Mouse (Mus musculus) bone marrow macrophage, adult 2 months (primary cell): ENCODE measurements at regions not wholly inside any gene's neighbourhood (a gene's known extent, or its start where the extent isn't known, plus 50 kb on each side); places are given as distances from the start of the nearest gene placed in this dataset.

ENCODE experiments used
- H3K27ac ChIP-seq: 2 replicates; pipeline ENCODE4 v1.5.1; 2012; ENCODE audit warnings: low read depth, low read length; ENCODE audit not compliant: insufficient read depth
- H3K4me1 ChIP-seq: 2 replicates; pipeline ENCODE4 v1.6.1; 2012; ENCODE audit warnings: low read length; ENCODE audit not compliant: control insufficient read depth, insufficient read depth
- H3K4me3 ChIP-seq: 2 replicates; pipeline ENCODE4 v1.5.1; 2012; ENCODE audit warnings: mild to moderate bottlenecking, low read length, moderate library complexity; ENCODE audit not compliant: insufficient read depth
- CTCF ChIP-seq: IDR thresholded peaks from 2 replicates; pipeline ENCODE4 v1.5.1; 2012; ENCODE audit warnings: low read depth, mild to moderate bottlenecking, low read length, moderate library complexity
- POLR2A ChIP-seq: IDR thresholded peaks from 2 replicates; pipeline ENCODE4 v1.6.1; 2012; ENCODE audit warnings: mild to moderate bottlenecking, low read depth, low read length, borderline replicate concordance

DNA sequence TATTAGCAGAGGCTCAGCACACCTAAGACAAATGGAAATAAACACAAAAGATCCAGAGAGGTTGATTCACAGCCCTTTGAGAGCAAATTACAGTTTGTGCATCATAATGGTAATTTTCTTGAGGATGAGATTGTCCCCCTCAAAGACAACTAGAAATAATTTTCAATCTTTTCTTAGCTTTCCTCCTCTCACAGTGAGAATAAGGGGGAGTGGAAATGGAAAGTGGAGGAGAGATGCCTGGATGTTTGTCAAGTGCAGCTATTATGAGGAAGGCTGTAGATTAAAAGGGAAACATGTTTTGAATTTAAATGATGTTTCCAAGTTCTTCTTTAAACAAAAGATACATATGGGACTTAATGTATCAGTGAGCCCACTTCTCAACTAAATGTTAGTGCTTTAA is 2672.3 kb upstream of the Gm6569 start:
- no peak overlapping the region for H3K27ac ChIP-seq
- no peaks in the 10 kb centered on the region for H3K4me1 ChIP-seq
- TF ChIP-seq POLR2A (no peak), CTCF (no peak)
- H3K4me3 ChIP-seq, result no peak overlapping the region

DNA sequence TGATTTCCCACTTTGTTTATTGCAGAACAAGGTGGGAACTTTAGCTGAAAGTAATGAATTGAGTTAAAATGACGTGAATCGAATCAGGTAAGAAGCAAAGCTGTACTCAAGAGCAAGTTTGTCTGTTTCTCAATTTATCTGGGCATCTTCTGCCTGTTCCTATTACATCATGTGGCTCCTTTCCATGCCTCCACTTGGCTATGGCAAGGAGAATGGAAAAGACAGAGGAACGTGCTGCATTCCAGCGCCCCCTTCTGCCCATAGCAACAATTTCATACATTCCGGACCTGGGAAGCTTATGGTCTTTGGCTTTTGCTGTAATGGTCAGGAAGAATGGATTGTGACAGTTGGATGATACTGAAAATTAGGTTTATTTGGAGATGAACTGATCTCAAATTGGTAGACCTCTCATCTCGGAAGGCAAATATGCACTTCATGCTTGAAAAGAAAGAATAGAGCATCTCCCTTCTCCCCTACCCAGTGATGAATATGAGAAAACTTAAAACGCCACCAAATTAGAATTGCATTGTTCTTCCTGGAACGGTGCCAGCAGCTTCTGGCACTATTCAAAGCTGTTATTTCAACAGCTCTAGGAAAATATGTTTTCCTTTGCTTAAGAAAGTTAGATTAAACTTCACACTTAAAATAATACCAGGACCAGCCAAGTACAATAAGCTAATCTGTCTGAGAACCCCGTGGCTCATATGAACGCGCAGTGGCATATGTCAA is 2639.2 kb upstream of the Gm6569 start:
- H3K27ac ChIP-seq, result no peak overlapping the region
- H3K4me1 ChIP-seq, result no peaks in the 10 kb centered on the region
- no peak overlapping the region for H3K4me3 ChIP-seq
- TF ChIP-seq POLR2A (no peak), CTCF (no peak)

DNA sequence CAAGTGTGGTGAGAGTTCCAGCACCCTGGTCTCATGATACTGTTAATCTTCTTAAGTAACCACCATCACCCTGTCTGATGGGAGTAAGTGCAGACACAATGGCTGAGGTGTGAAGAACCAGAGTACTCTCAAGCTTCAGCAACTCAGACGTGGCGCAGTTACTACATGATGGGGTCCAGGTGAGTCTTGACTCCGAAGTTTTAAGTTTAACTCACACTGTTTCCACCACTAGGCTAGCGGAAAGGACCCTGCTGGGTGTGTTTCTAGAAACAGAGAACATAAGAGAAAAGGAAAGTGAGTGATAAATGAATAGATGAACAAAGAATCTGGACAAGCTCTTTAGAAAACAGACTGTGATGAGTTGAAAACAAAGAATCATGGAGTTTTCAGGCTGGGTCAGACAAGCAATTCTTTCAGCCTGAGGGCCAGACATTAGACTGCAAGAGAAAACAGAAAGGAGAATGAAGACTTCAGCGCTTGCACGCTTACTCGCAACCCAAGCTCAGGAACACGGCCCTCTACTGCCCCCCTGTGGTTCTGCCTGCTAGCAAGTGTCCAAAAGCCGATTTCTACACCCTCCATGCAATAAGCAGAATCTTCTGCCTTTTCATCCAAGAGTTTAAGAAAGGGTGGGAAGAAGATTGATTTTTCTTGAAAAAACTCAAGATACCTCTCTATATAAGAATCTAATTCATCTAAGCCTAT is 2593.6 kb upstream of the Gm6569 start:
- no peak overlapping the region for H3K4me3 ChIP-seq
- H3K4me1 ChIP-seq, result no peaks in the 10 kb centered on the region
- TF ChIP-seq CTCF (peak; percentile 32; the same call in 1 of the 2 replicates), POLR2A (no peak)
- no peak overlapping the region for H3K27ac ChIP-seq

DNA sequence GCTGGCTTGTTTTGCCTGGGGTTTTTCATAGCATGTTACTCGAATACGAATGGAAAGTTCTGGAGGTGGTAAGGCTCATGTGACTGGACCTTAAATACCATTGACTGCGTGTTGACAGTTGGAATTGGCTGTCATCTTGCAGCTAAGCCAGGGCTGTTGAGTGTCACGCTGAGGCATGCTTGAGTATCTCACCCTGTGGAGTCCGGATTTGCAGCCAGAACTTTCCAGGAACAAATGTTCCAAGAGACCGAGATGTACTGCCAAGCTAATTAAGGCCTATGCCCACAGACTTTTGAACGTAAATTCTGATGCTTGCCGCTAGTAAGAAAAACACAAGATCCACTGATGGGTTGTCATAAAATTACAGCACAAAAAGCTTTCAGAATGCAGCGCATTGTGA is 2590.8 kb upstream of the Gm6569 start:
- Histone ChIP-seq H3K4me1 (no peaks in the 10 kb centered on the region), H3K27ac (no peak overlapping the region), H3K4me3 (no peak overlapping the region)
- no peak for TF ChIP-seq POLR2A
- TF ChIP-seq CTCF, result no peak

DNA sequence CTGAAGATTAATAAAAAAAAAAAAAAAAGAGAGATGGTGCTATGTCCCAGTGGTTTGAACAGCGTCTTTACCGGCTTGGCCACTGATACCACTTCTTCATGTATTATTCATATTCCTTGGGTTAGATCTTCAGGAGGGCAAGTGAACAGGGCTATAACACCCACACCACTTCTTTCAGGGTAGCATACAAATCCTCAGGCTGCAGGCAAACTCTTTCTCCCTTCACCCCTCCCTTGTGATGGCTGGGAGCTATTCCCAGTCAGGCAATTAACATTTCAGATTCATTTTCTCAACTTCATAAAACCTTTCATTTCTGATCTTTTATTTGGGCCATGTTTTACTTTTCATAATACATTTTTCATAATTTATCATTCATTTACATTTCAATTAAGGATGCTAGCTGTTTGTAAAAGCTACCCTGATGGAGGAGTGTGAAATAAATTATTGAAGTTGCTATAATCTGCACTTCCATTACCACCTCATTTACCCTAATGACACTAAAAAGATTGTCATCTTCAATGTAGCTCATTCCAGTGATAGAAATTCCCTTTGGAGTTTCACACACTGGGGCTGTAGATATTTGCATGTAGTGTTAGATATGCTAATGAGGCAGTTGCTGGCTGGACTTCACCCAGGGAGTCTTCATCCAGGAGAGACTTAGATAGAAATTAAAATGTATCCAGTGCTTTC is 2558.3 kb upstream of the Gm6569 start:
- TF ChIP-seq POLR2A, result no peak
- TF ChIP-seq CTCF, result no peak
- no peaks in the 10 kb centered on the region for H3K4me1 ChIP-seq
- no peak overlapping the region for H3K4me3 ChIP-seq
- no peak overlapping the region for H3K27ac ChIP-seq

DNA sequence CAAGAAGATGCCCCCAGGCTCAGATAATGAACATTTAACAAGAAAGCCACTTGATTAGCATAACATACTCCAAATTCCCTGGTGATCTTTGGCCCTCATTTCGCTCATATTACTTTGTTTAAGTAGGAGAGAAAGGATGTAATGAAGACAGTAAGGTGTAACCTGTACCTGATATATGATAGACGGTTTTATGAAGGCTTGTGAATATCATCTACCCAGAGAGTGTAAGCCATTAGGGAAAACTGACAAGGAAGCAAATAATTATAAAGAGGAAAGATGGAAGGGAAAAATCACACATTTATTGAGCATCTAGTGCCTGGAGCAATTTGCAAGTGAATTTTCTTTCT is 2557.8 kb upstream of the Gm6569 start:
- TF ChIP-seq POLR2A (no peak), CTCF (no peak)

DNA sequence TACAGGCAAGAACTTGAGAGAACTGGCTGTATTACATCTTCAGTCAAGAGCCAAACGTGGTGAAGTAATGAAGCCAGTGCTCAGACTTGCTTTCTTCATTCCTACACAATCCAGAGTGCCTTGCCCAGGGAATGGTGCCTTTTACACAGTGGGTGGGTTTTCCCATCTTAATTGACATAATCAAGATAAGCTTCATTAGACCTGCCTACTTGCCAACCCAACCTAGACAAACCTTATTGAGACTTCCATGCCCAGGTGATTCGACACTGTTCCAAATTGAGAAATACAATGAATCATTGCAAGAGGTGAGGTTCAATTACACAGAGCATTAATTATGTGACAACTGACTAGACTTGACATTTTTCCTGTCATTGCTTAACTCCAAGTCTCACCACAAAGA is 2557.0 kb upstream of the Gm6569 start:
- no peak overlapping the region for H3K4me3 ChIP-seq
- H3K4me1 ChIP-seq, result no peaks in the 10 kb centered on the region
- TF ChIP-seq POLR2A, result no peak
- no peak overlapping the region for H3K27ac ChIP-seq

More for the DNA sequence above, 2557.8 kb upstream of the Gm6569 start:
- Histone ChIP-seq H3K4me3 (no peak overlapping the region), H3K27ac (no peak overlapping the region), H3K4me1 (no peaks in the 10 kb centered on the region)

DNA sequence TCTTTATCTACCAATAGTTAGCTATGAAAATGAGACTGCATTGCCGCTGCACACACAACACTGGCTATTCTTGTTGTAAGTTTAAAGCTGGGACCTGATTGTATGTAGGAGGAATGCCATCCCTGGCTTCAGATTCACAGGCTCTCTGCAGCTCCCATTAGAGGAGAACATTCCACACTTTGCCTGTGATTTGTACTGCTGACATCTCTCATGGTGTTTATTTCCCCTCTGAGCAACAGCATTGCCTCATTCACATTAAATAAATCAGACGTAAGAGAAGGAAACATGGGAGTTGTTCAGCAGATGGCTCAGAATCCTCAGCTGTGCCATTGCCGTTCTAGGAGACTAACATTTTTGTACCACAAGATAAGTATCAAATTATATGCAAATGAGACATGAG is 2550.6 kb upstream of the Gm6569 start:
- no peak overlapping the region for H3K27ac ChIP-seq
- TF ChIP-seq POLR2A, result no peak
- no peak for TF ChIP-seq CTCF
- no peak overlapping the region for H3K4me3 ChIP-seq
- H3K4me1 ChIP-seq, result no peaks in the 10 kb centered on the region

DNA sequence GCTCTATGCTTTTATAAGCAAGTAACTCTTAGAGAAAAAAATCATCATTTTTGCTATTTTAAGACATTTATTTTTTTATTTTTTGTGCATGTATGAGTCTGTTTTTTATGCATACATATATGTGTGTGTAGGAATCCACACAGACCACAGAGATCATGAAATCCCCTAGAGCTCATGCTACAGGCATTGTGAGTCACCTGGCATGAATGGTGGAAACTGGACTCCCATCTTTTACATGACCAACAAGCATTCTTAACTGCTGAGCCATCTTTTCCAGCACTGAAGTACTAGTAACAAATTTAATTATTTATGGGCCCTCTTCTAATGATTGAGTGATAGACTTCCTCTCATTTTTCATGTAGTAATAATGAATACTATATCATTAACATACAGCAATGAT is 2531.8 kb upstream of the Gm6569 start:
- H3K27ac ChIP-seq, result no peak overlapping the region

DNA sequence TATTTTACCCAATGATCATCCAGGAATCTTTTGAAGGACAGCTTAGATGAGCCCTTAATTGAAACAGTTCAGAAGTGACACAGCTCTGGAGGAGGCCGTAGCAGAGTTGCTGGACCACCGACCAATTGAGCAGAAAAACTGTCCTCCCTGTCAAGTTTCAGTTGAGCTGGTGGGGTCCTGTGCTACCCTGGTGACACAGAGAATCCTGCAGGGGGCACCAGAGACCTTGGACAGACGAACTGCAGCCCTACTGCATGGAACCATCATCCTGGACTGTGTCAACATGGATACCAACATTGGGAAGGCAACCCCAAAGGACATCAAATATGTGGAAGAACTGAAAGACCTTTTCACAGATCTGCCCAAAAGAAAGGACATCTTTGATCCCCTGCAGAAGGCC is 2524.1 kb upstream of the Gm6569 start:
- H3K4me1 ChIP-seq, result no peaks in the 10 kb centered on the region
- TF ChIP-seq CTCF (no peak), POLR2A (no peak)
- H3K27ac ChIP-seq, result no peak overlapping the region
- H3K4me3 ChIP-seq, result no peak overlapping the region

More for the DNA sequence above, 2531.8 kb upstream of the Gm6569 start:
- TF ChIP-seq CTCF (no peak), POLR2A (no peak)
- no peak overlapping the region for H3K4me3 ChIP-seq
- H3K4me1 ChIP-seq, result no peaks in the 10 kb centered on the region

DNA sequence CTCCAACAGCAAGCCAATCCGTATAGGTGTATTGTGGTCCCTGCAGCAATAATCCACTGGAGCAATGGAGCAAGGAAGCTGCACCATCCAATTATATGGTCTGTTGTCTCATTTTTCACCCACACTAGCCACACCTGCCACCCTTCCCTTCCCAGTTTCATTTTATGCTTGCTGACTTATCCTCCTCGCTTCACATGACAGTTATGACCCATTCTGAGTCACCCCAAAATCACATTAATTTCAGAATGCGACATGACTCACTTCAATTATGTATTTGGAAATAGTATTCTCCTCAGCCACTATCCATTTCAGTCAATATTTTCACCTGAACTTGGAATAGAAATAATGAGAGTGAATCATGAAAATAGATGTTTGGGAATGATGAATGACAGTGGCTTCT is 2507.8 kb upstream of the Gm6569 start:
- H3K27ac ChIP-seq, result no peak overlapping the region
- H3K4me3 ChIP-seq, result no peak overlapping the region
- no peaks in the 10 kb centered on the region for H3K4me1 ChIP-seq
- TF ChIP-seq POLR2A, result no peak
- no peak for TF ChIP-seq CTCF
